Mouse (Mus musculus): ENCODE measurements around the gene Gclm.

GRCm38 (mm10) chr3:122206279-122207070 lies 38.9 kb upstream of the Gclm start:
- TF ChIP-seq POLR2A (IDR thresholded peaks at IDR 0.05; ENCODE audit: borderline replicate concordance, control insufficient read depth, low read depth, low read length) (no peak), CTCF (IDR thresholded peaks at IDR 0.05; ENCODE audit: control insufficient read depth, insufficient read depth, low read length) (no peak)

Measured in bone marrow, adult 2 months (tissue).